Mouse (Mus musculus): Measurements from ENCODE around the gene Noxred1.
"Not testable (repeated sequence)": the region's sequence is repeated elsewhere in the genome, so short reads cannot be mapped to it uniquely, and the experiment has no call there.

Gene Noxred1

DNA sequence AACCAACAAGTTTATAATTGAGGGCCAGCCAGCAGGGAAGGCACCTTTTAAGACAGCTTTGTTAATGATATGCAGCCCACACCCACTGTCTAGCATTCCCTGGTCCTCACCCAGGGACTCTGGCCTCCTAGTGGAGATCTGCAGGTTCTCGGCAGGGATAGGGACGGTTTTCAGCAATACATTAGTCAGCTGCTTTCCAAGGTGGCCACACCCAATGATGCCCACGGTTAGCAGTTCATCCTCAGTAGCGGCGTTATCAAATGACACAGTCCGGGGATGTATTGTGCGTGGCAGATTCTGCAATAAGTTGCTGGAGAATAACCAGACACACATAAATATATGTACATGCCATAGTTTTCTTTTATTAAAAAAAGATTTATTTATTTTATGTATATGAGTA is 11.7 kb downstream of the Noxred1 start:
- no peak for DNase-seq

DNA sequence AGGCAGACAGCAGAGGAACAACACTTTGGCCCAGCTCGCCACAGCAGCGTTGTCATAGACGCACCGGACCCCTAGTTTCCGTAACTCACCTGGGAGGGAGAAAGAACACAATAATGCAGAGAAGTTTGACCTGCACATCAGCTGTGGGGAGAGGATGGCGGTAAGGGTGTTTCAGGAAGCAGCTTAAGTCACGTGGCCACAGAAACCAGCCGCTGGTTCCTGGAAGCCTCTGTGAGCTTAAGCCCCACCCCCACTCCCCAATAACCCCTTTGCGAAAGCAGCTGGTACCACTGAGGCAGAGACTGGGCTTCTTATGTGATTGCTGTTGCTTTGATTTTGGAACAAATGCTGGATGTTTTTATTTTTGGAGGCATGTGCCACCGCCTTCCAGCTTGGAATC is 13.6 kb downstream of the Noxred1 start:
- no peak for DNase-seq

DNA sequence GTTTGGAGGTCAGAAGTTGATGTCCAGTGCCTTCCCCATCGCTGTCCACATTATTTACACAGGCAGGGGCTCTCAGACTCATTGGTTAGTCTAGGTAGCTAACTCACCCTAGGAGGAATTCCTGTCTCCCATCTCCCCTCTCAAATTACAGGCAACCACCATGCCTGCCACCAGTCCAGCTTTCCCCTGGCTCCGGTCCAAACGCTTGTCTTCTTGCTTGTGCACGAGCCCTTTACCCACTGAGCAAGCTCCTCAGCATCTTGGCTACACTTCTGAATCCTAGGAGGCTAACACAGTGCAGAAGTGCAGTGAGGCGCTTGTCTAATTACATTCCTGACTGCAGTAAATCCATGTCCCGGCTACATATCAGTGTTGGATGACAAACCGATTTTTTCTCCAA is 19.2 kb downstream of the Noxred1 start:
- no peak for DNase-seq

DNA sequence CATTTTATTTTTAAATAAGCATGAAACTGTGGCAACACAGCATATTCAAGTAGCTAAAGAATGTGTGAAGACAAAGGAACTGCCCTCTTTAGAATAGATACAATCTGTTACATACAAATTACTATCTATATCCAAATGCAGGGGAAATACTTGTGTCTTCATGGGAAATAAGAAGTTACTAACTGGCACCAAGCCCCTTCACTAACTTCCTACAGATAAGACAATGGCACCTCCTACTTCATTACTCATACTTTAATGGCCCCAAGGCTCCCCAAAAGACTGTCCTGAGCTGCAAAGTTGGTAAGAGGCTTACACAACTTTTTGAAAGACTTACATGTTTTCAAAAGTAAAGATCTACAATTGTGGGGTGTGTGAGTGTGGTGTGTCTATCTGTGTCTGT is 20.9 kb downstream of the Noxred1 start:
- DNase-seq = no peak

DNA sequence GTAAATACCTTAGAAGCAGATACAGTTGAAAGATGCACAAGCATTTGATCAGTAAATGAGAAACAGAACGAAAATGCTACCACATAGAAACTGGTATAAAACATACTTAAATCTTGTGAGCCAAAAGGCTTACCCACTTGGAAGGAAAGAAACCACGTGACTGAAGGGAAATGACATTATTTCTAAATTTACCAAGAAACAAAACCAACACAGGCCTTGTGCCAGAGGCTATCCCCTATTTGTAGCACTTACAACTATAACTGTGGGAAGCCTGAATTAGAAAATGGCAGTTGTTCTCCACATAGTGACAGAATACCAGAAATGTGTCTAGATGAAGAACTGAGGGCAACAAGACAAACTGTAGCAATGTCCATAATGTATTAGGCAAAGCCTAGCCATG is 22.5 kb downstream of the Noxred1 start:
- no peak for DNase-seq

DNA sequence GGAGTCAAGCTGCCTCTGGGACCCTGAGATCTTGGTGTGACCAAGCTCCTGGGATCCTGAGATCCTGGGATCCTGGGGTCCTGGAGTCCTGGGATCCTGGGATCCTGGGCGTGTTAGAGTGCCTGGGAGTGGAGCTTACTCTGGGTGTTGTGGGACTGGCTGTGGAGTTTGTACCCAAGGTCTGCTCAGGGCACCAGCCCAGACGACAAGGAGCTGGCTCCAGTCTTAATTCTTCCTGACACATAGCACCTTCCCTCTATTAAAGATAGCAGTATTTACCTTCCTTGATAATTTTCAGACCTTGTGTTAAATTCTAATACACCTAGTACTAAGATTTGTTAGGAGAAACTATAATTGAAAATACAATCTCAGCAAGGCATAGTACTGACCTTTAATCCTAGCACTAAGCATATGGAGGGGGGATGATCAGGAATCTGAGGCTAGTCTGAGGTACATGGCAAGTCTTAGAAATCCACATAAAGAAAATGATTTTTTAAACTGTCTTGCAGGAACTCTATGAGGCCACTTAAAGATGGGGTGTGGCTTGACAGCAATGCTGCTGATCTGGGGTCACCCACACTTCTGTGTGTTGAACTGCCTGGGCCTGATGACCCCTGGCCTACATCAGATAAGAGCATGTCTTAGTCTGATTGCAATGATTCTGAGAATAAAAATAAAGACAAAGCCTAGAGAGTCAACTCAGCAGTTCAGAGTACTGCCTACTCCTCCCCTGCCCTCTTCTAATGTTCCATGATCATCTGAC is 25.5 kb downstream of the Noxred1 start:
- no peak for DNase-seq

DNA sequence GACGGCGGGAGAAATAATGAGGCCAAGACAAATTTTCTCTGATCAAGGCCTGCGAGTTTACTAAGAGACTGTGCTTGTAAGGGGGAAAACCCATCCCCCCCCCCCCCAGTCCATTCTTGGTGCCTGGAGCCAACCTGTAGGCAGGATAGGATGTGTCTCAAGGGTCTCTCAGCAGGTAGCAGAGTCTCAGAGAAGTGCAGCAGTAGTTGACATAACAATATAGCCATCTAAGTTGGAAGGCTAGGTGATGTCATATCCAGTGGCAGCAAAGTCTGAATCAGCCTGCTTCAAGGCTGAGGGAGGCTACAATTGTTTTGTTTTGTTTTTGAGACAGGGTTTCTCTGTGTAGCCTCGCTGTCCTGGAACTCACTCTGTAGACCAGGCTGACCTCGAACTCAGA is 32.7 kb downstream of the Noxred1 start:
- not testable (repeated sequence) for DNase-seq

DNA sequence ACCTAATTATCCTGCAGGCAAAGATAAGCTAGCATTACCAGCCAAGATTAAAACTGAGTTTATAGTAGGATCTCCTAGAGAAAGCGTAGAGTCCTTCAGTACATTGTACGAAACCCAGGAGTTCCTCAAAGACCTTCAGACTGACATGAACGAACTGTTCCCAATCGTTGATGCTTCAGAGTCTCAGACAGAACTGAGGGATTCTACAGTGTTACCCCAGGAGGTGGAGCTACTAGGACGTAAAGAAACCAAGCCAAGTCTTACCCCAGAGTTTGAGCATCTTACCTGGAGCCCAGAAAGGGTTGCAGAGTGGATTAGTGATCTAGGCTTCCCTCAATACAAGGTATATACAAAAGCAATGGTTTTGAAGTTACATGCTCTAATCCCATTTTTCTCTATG is 36.8 kb downstream of the Noxred1 start:
- DNase-seq = no peak

DNA sequence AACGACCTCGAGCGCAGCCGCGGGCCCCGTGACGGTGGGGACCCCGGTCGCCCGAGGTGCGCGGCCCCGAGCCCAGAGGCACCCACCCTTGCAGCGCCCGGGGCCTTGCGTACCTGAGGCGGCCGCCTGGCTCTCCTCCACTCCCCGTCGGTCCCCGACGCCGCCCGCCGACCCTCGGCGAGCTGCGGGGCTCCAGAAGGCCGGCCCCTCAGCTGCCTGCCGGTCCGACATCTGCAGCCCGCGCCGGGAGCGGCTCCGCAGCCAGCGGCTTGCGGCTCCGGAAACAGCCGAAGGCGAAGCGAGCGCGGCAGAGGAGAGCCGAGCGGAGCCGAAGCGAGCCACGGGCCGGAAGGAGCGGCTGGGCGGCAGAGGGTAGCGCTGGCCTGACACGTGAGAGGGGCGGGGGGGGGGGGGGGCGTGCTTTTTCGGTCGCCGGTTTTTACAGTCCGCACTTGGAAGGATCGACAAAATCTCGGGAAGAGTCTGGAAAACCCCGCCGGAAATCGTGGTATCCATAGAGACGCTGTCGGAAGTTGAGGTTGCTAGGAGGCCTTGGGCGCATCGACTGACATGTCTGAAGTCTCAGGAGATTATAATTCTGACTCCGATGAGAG is 38.5 kb downstream of the Noxred1 start, which contains the start of gene Tmed8:
TSS of gene Tmed8 (minus strand) at position 482 of the 614 bp plus-strand sequence.
- DNase-seq = peak; percentile 79

DNA sequence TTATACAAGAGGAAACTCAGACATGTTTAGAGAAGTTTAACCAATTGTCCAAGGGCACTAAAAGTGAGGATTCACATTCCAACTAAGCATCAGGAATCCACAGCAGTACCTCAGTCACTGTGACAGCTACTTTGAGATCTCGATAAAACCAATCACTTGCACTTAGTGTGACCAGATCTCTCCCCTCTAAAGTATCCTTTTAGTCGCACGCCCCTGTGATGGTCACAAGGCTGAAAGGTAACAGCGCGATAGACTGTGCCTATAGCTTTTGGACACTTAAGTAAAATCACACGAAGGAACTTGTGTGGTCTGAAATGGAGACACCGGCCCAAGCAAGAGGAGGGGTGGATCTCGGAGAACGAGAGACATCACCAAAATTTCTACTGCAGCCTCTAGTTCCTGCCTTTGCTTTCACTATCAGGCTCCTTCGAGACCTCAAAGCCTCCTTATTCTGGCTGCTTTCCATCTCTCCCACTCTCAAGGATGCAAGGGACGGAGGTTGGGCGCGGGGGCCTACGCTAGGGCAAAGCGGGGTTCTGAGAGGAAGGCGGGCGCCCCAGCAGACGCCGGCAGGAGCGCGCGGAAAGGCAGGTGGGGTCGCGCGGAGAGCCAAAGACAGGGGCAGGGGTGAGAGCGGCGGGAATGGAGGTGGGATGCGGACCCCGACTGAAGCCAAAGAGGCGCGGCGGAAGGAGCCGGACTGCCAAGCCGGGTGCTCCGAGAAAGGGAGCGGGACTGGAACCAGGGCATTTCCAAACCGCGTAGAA is 39.1 kb downstream of the Noxred1 start, which contains the start of gene Samd15:
TSS of gene Samd15 (plus strand) at position 518 of the 767 bp plus-strand sequence.
- DNase-seq = peak; percentile 17 to 23

DNA sequence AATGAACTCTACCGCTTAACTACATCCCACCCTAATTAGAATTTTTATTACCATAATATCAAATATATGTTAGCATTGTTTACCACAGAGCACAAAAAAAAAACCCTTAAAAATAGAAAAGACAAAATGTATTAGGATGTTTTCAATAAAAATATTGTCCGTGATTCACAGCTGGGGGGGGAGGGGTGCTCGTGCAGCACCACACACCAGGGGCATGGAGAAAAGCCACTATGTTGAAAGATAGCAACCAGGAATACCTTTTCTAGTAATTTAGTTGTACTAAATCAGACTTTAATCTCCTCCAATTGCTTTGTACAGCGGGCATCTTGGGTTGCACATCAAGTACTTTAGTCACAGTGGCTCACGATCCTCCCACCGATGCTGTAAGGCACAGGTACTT is 39.7 kb downstream of the Noxred1 start:
- DNase-seq = no peak

DNA sequence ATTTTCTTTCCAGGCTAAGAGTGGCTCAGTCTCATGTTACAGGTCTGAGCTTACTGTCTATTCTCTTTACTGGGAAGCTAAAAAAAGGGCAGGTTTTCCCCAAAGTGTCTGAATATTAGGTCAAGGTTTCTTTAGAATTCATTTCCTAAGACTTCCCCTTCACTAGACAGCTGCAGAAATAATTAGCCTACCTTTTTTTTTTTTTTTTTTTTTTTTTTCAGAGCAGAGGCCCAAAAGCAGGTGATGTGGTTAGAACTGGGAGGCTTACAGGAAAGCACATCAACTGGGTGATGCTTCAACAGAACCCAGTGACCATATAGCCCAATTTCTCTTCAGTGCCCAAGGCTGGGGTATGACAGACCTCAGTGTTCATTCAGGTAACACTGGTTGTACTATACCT is 42.2 kb downstream of the Noxred1 start:
- no peak for DNase-seq

DNA sequence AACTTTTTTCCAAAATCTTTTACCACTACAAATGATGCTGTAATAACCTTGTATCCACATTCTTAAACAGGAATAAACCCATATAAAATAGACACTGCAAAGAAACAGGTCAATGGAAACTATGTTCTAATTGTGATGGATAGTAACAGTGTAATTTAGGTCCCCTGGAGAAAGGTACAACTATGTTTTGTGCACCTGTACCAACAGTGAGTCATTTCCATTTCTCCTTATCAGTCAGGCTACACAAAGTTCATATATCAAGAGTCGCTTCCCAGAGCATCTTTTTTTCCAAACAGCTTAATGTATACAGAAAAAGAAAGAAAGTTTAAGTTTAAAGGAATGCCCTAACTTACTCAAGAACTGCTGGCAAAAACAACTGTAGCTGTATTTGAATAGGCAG is 43.5 kb downstream of the Noxred1 start:
- DNase-seq = no peak

DNA sequence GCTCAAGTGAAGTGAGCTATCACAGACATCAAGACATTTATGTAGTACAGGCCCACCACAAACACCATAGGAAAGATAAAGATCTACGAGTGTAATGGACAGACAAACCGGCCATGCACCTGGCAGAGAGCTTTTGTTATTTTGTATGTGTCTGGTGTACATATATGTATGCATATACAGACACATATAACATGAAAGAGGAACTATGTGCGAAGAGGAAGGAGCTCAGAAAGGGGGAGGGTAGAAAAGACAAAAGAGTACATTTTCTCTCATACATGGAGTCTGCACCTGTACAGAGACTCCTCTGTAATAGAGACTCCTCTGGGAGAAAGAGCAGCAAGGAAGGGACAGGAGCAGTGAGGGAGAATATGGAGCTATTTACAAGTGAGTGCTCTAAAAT is 45.5 kb downstream of the Noxred1 start:
- no peak for DNase-seq

DNA sequence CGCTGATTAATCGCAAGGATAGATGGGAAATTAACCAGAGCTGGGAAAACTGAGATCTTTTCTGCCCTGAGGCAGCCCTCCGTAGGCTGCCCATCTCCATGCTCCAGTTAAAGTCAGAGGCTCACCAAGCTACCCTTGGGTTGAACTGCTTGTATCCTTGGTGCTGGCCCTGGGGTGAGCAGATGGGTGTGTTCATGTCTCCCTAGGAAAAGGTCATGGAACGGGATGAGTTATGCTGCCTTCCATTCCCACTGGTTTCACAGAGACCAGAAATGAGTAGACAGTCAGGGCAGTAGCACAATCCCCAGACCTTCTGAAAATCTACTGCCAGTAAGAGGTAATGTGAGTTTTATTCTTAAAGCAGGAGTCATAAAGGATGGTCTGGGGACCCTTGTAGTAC is 60.9 kb downstream of the Noxred1 start:
- DNase-seq = no peak

DNA sequence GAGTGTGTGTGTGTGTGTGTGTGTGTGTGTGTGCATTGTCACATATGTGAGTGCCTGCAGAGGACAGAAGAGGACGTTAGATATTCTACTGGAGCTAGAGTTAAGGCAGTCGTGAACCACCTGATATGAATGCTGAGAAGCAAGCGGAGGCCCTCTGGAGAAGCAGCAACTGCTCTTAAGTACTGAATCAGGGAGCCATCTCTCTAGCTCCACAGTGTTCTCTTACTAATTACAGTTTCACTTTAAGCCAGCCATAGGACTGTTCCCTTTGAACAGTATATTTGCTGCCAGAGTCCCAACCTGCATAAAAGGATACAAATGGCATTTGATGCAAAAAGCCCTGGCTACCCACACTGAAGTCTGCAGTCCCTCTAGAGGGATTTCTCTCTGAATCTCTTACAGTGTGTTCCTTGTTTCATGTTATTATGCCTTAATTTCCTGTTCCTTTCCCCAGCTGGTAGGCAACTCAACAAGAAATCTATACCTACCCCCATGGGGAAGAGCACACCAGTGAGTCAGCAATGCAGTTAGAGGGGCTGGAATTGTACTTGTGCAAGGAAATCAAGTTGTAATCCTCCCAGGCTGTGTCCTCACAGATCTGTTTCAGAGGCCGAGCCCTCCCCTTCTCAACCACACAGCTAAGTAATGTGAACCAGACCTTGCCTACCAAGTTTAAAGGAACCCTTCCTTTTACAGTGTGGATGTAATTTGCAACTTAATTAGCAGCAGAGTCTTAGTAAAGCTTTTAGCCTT is 63.2 kb downstream of the Noxred1 start:
- DNase-seq = no peak

All from kidney, adult 8-10 months (tissue).